Mouse (Mus musculus) C2C12 (cell line): ENCODE data around the gene Snx29. TPM values are rescaled to one million over a fixed set of nuclear protein-coding genes. Genes with fewer than 3 reads are reported as not detected.

Source experiments
- H3K27me3 ChIP-seq: one replicate; pipeline ENCODE4 v1.6.1; 2011; ENCODE audit not compliant: control insufficient read depth, insufficient read depth, insufficient read length
- H3K36me3 ChIP-seq: one replicate; pipeline ENCODE4 v1.6.1; 2011; ENCODE audit not compliant: control insufficient read depth, insufficient read depth
- H3K4me3 ChIP-seq: one replicate; pipeline ENCODE4 v1.5.1; 2011; ENCODE audit warnings: mild to moderate bottlenecking, control low read depth; ENCODE audit not compliant: poor library complexity, insufficient read depth, severe bottlenecking
- H3K79me2 ChIP-seq: one replicate; pipeline ENCODE4 v1.6.1; 2011; ENCODE audit not compliant: control insufficient read depth, insufficient read depth
- H3K79me3 ChIP-seq: one replicate; pipeline ENCODE4 v1.6.1; 2011; ENCODE audit warnings: low read depth, control low read depth
- H3ac ChIP-seq: one replicate; pipeline ENCODE3; 2011; ENCODE audit warnings: low read depth; ENCODE audit not compliant: control insufficient read depth, insufficient read length
- CEBPB ChIP-seq: IDR thresholded peaks from one replicate; pipeline ENCODE4 v1.6.1; 2011; ENCODE audit warnings: low read depth, mild to moderate bottlenecking, control low read depth, moderate library complexity
- CTCF ChIP-seq: IDR thresholded peaks from one replicate; pipeline ENCODE4 v1.5.1; 2011; ENCODE audit not compliant: control insufficient read depth, insufficient read depth, insufficient read length
- FOSL1 ChIP-seq: IDR thresholded peaks from one replicate; pipeline ENCODE4 v1.8.0; 2011; ENCODE audit warnings: mild to moderate bottlenecking, low read length; ENCODE audit not compliant: poor library complexity, insufficient read depth, severe bottlenecking
- MAX ChIP-seq: IDR thresholded peaks from one replicate; pipeline ENCODE4 v1.6.1; 2011; ENCODE audit warnings: mild to moderate bottlenecking, control low read depth
- MYOD1 ChIP-seq: IDR thresholded peaks from one replicate; pipeline ENCODE4 v1.6.1; 2011; ENCODE audit warnings: low read depth; ENCODE audit not compliant: control insufficient read depth, insufficient read length
- MYOG ChIP-seq: IDR thresholded peaks from one replicate; pipeline ENCODE4 v1.6.1; 2011; ENCODE audit not compliant: control insufficient read depth, insufficient read length; ENCODE audit errors: extremely low read depth
- USF1 ChIP-seq: IDR thresholded peaks from one replicate; pipeline ENCODE4 v1.6.1; 2011; ENCODE audit warnings: low read depth, mild to moderate bottlenecking, control low read depth, moderate library complexity
- polyA plus RNA-seq: library from polyadenylated mRNA; unstranded; fragments of >200 nt; fragmentation: generic; extraction: Trizol; gene quantifications from one replicate; pipeline ENCODE4 v1.2.1, GENCODE M21; 2012; ENCODE audit warnings: missing spikeins

The Snx29 gene
- polyA plus RNA-seq, 1 experiment, result 0.62 TPM

DNA sequence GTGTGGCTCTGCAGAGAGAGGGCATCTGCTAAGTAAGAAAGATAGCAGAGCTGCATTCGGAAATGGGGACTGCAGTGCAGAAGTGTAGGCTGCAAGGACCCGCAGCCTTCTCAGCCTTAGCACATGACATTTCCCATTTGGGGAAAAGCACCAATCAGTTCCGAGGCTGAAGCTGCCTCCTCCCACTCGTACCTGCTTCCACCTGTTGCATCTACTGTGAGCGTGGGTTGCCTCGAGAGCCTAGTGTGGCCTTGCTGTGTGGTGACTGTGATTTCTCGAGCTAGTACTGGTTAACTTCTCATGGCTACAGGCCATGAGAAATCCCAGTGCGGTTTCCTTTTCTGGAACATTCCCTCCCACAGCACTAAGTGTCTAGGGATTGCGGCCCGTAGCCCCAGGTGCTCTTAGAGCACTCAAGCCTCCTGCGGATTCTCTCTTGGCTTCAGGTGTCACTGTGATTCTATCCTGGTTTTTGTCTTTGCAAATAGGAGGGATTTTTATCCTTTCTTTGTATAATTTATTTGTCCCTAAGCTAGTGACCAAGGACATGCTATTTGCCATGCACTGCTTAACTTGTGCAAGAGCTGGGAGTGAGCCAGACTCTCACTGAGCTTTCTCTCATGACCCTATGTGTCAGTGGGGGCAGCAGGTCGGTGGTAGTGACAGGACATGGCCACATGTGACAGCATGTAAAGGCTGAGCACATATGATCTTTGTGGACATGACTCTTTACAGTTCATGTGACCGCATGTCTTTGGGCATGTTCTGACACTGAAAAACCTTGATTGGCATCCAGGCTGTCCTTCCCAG, 342.4 kb downstream of the Snx29 start:
- H3K27me3 ChIP-seq, result no peaks in the 10 kb centered on the region
- no peak overlapping the region for H3ac ChIP-seq
- no peaks in the 10 kb centered on the region for H3K79me2 ChIP-seq
- no peaks in the 10 kb centered on the region for H3K79me3 ChIP-seq
- no peak for TF ChIP-seq MYOD1
- TF ChIP-seq CEBPB, result no peak
- no peak for TF ChIP-seq CTCF
- no peak for TF ChIP-seq MAX
- TF ChIP-seq FOSL1, result no peak
- TF ChIP-seq MYOG, result no peak
- TF ChIP-seq USF1, result no peak
- H3K4me3 ChIP-seq, result no peak overlapping the region
- H3K36me3 ChIP-seq, result no peaks in the 10 kb centered on the region

DNA sequence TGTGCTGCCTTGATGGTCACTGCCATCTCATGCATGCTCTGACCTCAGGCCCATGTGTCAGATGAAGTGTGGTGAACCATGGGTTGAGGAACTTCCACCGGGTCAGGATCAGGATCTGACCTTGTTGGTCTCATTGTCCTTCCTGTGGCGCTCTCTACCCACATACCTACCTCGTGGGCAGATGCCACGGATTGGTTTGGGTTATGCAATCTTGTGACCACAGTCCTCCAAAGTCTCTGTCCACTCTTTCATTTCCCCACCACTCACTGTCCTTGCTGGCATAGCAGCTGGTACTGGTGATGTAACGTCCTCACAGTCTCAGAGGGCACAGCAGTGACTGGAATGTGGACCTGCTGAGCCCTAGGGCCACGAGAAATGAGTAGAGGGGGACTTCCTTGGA, 343.2 kb downstream of the Snx29 start:
- H3K4me3 ChIP-seq, result no peak overlapping the region
- no peaks in the 10 kb centered on the region for H3K79me3 ChIP-seq
- no peaks in the 10 kb centered on the region for H3K79me2 ChIP-seq
- TF ChIP-seq USF1, result no peak
- TF ChIP-seq CEBPB, result no peak
- TF ChIP-seq MAX, result no peak
- TF ChIP-seq CTCF, result no peak
- no peak for TF ChIP-seq MYOD1
- TF ChIP-seq MYOG, result no peak
- no peak for TF ChIP-seq FOSL1
- H3K27me3 ChIP-seq, result no peaks in the 10 kb centered on the region
- H3ac ChIP-seq, result no peak overlapping the region
- H3K36me3 ChIP-seq, result no peaks in the 10 kb centered on the region

DNA sequence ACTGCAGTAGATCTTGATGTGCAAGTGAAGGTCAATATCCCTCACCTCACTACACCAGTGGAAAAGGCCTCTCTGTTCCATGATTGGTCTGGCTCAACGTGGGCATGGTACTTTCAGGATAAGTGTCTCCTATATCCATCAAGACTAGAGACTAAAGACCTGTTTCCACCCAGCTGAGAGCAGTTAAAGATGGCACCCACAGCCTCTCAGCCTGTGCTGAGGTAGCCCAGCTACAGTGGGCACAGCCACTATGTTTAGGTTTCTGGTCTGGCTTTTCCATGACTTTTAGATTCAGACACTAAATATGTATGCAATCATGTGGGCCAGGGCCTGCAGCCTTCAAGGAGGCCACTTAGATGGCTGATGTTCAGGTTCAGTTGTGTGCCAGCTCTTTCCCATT, 345.7 kb downstream of the Snx29 start:
- H3K27me3 ChIP-seq, result no peaks in the 10 kb centered on the region

DNA sequence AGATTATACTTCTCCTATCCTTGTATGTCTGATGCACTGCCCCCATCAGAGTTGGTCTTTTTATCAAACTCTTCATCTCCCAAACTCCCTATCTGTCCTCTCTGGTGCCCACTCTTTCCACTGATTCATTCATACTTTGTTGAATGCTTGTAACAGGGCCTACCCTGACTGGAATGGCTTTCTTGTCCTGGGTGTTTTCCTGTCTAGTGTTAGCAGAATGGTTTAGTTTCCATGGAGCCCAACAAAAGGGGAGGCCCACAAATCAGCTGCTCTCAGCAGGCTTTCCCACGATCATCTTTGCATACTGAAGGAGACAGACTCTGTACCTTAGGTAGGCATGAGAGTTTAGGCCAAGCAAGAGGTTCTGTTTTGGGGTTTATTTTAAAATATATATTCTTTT, 346.2 kb downstream of the Snx29 start:
- Histone ChIP-seq H3K4me3 (no peak overlapping the region), H3K27me3 (no peaks in the 10 kb centered on the region), H3ac (no peak overlapping the region), H3K79me2 (no peaks in the 10 kb centered on the region), H3K79me3 (no peaks in the 10 kb centered on the region), H3K36me3 (no peaks in the 10 kb centered on the region)
- no peak for TF ChIP-seq FOSL1
- TF ChIP-seq MYOG, result no peak
- no peak for TF ChIP-seq CTCF
- no peak for TF ChIP-seq MAX
- TF ChIP-seq MYOD1, result no peak
- TF ChIP-seq CEBPB, result no peak

More for the DNA sequence above, 345.7 kb downstream of the Snx29 start:
- Histone ChIP-seq H3K36me3 (no peaks in the 10 kb centered on the region), H3K79me2 (no peaks in the 10 kb centered on the region), H3K4me3 (no peak overlapping the region), H3ac (no peak overlapping the region), H3K79me3 (no peaks in the 10 kb centered on the region)
- TF ChIP-seq MYOG (no peak), FOSL1 (no peak), MYOD1 (no peak), CTCF (no peak), USF1 (no peak), CEBPB (no peak), MAX (no peak)

DNA sequence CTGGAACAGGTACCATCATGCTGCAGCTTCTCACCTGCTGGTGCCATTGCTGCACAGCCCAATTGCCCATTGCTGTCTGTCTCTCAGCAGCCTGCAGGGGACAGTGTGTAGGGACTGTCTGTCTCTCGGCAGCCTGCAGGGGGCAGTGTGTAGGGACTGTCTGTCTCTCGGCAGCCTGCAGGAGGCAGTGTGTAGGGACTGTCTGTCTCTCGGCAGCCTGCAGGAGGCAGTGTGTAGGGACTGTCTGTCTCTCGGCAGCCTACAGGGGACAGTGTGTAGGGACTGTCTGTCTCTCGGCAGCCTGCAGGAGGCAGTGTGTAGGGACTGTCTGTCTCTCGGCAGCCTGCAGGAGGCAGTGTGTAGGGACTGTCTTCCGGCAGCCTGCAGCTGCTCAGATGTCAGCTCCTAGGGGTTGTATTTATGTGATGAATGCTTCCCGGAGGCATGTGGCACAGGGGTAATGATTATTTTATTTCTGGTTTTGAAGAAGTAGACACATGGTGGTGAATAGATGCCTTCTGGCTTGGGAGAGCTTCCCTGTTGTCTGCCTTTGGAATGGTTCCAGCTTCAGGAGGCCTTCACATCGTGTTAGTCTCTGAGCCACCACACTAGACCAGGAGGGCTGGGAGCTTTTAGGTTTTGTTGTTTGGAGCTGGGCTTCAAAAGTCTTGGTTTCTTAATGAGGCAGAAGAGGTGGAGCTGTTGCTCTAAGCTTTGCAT, 347.7 kb downstream of the Snx29 start:
- TF ChIP-seq MYOG, result no peak
- peak; percentile 11 for TF ChIP-seq CTCF
- no peak for TF ChIP-seq CEBPB
- TF ChIP-seq FOSL1, result no peak

DNA sequence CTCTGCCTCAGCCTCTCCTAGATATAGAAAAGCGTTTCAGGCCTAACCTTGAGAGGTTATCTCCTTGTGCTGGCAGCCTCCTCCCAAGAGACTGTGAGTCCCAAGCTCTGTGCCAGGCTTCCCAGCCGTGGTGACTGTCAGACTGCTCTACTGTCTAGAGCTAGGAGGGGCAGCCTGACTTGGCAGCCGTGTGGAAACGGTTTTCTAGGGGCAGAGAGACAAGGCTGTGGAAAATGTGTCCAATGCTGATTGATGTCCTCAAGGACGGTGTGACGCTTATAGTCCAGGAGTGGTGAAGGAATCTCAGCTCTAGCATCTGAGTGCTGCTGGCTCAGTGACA, 348.2 kb downstream of the Snx29 start:
- H3K79me2 ChIP-seq, result no peaks in the 10 kb centered on the region
- H3K36me3 ChIP-seq, result no peaks in the 10 kb centered on the region
- no peak for TF ChIP-seq MAX
- TF ChIP-seq CEBPB, result no peak
- no peak for TF ChIP-seq FOSL1
- TF ChIP-seq CTCF, result no peak
- no peak for TF ChIP-seq USF1
- TF ChIP-seq MYOG, result no peak
- TF ChIP-seq MYOD1, result no peak

More for the DNA sequence above, 347.7 kb downstream of the Snx29 start:
- Histone ChIP-seq H3K79me2 (no peaks in the 10 kb centered on the region), H3K79me3 (no peaks in the 10 kb centered on the region), H3K36me3 (no peaks in the 10 kb centered on the region), H3ac (no peak overlapping the region), H3K27me3 (no peaks in the 10 kb centered on the region), H3K4me3 (no peak overlapping the region)

More for the DNA sequence above, 348.2 kb downstream of the Snx29 start:
- Histone ChIP-seq H3K79me3 (no peaks in the 10 kb centered on the region), H3K27me3 (no peaks in the 10 kb centered on the region), H3K4me3 (no peak overlapping the region), H3ac (no peak overlapping the region)
